Mouse (Mus musculus): ENCODE data around the gene Dnajc6. TPM values are rescaled to one million over a fixed set of nuclear protein-coding genes. Genes with fewer than 3 reads are reported as not detected.
A peak's percentile ranks its signal among the peaks of the same experiment; 100 is the strongest.

The Dnajc6 gene
- polyA plus RNA-seq, 1 experiment from 2014 or later, result 34.2 TPM

- H3K4me2 ChIP-seq, result peak overlapping the region; percentile 87
- H3K9me3 ChIP-seq, result no peaks in the 10 kb centered on the region
- 2% methylated on average over 30 of the region's 30 CpGs for WGBS
- H3K27me3 ChIP-seq, result no peaks in the 10 kb centered on the region
- H3K4me1 ChIP-seq (replicated peaks), result peaks cover 16% of the 10 kb centered on the region
- H3K4me3 ChIP-seq, result peak overlapping the region; percentile 52
- peak; percentile 71 for ATAC-seq (ENCODE audit: low read depth)
- no peaks in the 10 kb centered on the region for H3K36me3 ChIP-seq
- H3K27ac ChIP-seq (replicated peaks), result peak overlapping the region; percentile 76
- peak overlapping the region; percentile 76 for H3K9ac ChIP-seq
Measured at GRCm38 (mm10) chr4:101508851-101509577, 12.6 kb downstream of the Dnajc6 start.

DNA sequence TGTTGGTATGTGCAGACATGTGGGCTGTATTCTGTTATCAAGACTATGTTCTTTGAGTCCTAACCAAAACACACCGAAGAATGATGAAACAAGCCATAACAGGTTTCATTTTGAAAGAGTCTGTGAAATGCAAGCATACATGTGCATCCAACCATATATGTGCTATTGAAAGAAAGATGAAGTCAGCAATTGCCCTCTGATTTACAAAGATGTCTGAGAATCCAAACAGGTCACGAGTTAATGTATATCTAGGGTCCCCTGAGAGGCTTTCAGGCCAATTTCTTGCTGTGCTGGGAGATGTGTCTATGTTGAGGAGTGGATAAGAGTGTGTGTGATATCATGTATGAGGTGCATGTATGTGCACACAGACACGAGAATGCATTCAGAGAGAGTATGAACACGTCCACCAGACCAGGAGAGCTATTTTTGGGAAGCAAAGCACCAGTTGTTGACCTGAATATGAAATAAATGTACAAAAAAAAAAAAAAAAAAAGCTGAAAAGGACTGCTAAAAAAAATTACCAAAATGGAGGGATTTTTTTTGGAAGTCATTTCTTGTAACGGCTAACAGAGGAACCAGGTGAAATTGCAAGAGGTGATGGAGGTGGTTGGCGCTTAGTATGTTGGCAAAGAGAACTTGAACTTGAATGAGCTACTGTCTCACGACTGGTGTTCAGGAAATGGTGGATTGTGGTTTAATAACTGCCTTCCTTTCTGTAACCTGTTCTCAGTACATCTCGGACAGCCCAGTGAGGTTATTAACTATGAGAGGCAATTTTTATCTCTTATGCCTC is 13.9 kb downstream of the Dnajc6 start:
- no peak for ATAC-seq (ENCODE audit: low read depth)

GRCm38 (mm10) chr4:101510904-101511210 is 14.4 kb downstream of the Dnajc6 start:
- 77% methylated on average over 5 of the region's 5 CpGs for WGBS
- Histone ChIP-seq H3K4me1 (replicated peaks) (peaks cover 16% of the 10 kb centered on the region), H3K9ac (no peak overlapping the region), H3K27ac (replicated peaks) (no peak overlapping the region), H3K4me3 (no peak overlapping the region), H3K27me3 (no peaks in the 10 kb centered on the region), H3K36me3 (no peaks in the 10 kb centered on the region), H3K9me3 (no peaks in the 10 kb centered on the region), H3K4me2 (no peak overlapping the region)
- no peak for ATAC-seq (ENCODE audit: low read depth)

More for the DNA sequence above, 13.9 kb downstream of the Dnajc6 start:
- Histone ChIP-seq H3K27me3 (no peaks in the 10 kb centered on the region), H3K4me2 (peak overlapping the region; percentile 87), H3K9me3 (no peaks in the 10 kb centered on the region), H3K9ac (no peak overlapping the region), H3K36me3 (no peaks in the 10 kb centered on the region), H3K27ac (replicated peaks) (no peak overlapping the region), H3K4me1 (replicated peaks) (peaks cover 16% of the 10 kb centered on the region), H3K4me3 (peak overlapping the region; percentile 52; the same call in 1 of the 2 replicates)
- 84% methylated on average over 8 of the region's 8 CpGs for WGBS

GRCm38 (mm10) chr4:101511768-101512521 is 15.5 kb downstream of the Dnajc6 start:
- Histone ChIP-seq H3K36me3 (no peaks in the 10 kb centered on the region), H3K27ac (replicated peaks) (no peak overlapping the region), H3K9me3 (no peaks in the 10 kb centered on the region), H3K27me3 (no peaks in the 10 kb centered on the region), H3K4me2 (no peak overlapping the region), H3K9ac (no peak overlapping the region), H3K4me3 (no peak overlapping the region), H3K4me1 (replicated peaks) (peaks cover 16% of the 10 kb centered on the region)
- no peak for ATAC-seq (ENCODE audit: low read depth)
- 90% methylated on average over 5 of the region's 5 CpGs for WGBS

DNA sequence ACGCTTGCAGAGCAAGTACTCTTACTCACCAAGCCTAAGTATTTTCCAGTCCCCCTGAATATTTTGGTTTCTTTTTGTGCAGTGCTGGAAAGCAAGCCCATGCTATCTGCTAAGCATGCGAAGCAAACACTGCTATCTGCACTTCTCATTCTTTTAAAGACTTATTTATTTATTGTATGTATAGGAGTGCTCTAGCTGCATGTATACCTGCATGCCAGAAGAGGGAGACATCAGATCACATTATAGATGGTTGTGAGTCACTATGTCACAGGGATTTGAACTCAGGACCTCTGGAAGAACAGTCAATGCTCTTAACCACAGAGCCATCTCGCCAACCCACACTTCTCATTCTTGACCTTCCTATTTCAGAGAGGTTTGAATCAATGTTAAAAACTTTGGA is 16.8 kb downstream of the Dnajc6 start:
- Histone ChIP-seq H3K27me3 (no peaks in the 10 kb centered on the region), H3K4me3 (no peak overlapping the region), H3K9ac (no peak overlapping the region), H3K9me3 (no peaks in the 10 kb centered on the region), H3K4me1 (replicated peaks) (peaks cover 16% of the 10 kb centered on the region), H3K4me2 (no peak overlapping the region), H3K27ac (replicated peaks) (no peak overlapping the region), H3K36me3 (no peaks in the 10 kb centered on the region)
- 91% methylated on average over 3 of the region's 3 CpGs for WGBS
- ATAC-seq (ENCODE audit: low read depth), result no peak

GRCm38 (mm10) chr4:101515853-101516252 is 19.4 kb downstream of the Dnajc6 start:
- Histone ChIP-seq H3K9me3 (no peaks in the 10 kb centered on the region), H3K27ac (replicated peaks) (no peak overlapping the region), H3K4me2 (no peak overlapping the region), H3K4me3 (no peak overlapping the region), H3K36me3 (no peaks in the 10 kb centered on the region), H3K9ac (no peak overlapping the region), H3K27me3 (no peaks in the 10 kb centered on the region), H3K4me1 (replicated peaks) (no peaks in the 10 kb centered on the region; the same call in 1 of the 2 replicates)
- 94% methylated on average over 14 of the region's 14 CpGs for WGBS
- ATAC-seq (ENCODE audit: low read depth), result no peak

DNA sequence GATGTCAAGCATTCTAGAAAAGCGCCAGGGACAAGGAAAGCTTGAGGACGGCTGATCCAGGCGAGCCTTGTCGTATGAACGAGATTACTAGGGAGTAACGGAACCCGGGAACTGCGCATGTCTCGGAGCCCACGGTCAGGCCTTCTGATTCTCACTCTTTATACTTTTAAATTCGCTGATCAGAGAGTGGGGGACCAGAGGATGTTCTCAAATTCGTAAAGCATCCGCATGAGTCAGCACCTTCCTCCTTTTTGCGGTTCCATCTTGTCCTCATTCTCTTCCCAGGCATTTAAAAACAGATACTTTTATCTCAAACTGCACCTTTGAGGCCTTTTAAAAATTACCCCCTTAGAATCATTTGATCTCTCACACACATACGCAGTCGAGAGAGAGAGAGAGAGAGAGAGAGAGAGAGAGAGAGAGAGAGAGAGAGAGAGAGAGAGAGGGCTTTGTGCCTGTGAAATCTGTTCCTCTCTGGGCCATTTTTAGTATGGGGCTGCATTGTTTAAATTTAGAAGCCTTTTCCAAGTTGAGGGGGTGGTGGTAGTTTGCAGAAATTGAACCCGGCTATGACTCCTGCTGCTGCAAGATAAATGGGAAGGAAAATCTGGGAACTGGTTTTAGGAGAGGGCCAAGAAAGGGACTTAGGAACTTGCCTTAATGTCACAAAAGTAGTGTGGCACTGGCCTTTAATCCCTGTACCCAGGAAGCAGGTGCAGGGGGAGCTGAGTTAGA is 20.2 kb downstream of the Dnajc6 start:
- Histone ChIP-seq H3K36me3 (no peaks in the 10 kb centered on the region), H3K27me3 (no peaks in the 10 kb centered on the region), H3K27ac (replicated peaks) (no peak overlapping the region), H3K9me3 (no peaks in the 10 kb centered on the region), H3K4me2 (no peak overlapping the region), H3K9ac (no peak overlapping the region), H3K4me3 (no peak overlapping the region), H3K4me1 (replicated peaks) (no peaks in the 10 kb centered on the region; the same call in 1 of the 2 replicates)
- no peak for ATAC-seq (ENCODE audit: low read depth)
- WGBS, result 85% methylated on average over 17 of the region's 17 CpGs

DNA sequence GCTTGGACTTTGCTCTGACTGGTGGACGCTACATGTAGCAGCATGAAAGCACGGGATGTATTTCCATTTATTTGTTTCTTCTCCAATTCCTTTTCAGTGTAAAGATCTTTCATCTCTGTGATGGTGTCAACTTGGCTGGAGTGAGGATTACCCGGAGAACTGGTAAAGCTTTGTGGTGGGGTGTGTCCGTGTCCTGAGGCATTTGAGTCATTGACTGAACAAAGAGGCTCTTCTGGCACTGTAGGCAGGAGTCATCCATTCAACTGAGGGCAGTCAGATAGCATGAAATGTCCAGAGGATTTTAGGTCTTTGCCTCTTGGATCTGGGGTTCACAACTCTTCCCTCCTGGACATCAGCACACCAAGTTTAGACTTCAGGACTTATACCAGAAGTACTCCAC is 35.5 kb downstream of the Dnajc6 start:
- no peaks in the 10 kb centered on the region for H3K36me3 ChIP-seq
- H3K27ac ChIP-seq (replicated peaks), result no peak overlapping the region
- no peak overlapping the region for H3K9ac ChIP-seq
- H3K9me3 ChIP-seq, result peaks cover 10% of the 10 kb centered on the region
- H3K4me2 ChIP-seq, result no peak overlapping the region
- no peaks in the 10 kb centered on the region for H3K4me1 ChIP-seq (replicated peaks)
- H3K27me3 ChIP-seq, result no peaks in the 10 kb centered on the region
- WGBS, result 85% methylated on average over 4 of the region's 4 CpGs
- ATAC-seq (ENCODE audit: low read depth), result no peak
- H3K4me3 ChIP-seq, result no peak overlapping the region

DNA sequence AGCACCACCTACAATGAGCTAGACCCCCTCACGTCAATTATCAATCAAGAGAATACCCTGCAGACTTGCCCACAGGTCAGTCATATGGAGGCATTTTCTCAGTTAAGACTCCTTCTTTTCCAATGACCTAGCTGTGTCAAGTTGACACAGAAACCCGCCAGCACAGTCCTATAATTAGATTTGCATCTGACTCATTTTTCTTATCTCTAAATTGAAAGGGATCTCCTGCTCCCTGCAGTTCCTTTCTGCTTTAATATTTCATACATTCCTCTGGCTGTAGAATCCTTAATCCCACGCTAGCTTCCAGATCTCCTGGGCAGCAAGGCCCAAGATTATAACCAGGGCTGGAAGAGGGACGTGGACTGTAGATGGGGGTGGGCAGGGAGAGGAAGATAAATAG is 44.1 kb downstream of the Dnajc6 start:
- no peaks in the 10 kb centered on the region for H3K4me1 ChIP-seq (replicated peaks)
- H3K4me2 ChIP-seq, result no peak overlapping the region
- H3K9me3 ChIP-seq, result no peaks in the 10 kb centered on the region
- ATAC-seq (ENCODE audit: low read depth), result no peak
- no peak overlapping the region for H3K4me3 ChIP-seq
- H3K27ac ChIP-seq (replicated peaks), result no peak overlapping the region
- H3K27me3 ChIP-seq, result no peaks in the 10 kb centered on the region
- 77% methylated on average over 4 of the region's 4 CpGs for WGBS
- H3K9ac ChIP-seq, result no peak overlapping the region
- no peaks in the 10 kb centered on the region for H3K36me3 ChIP-seq

DNA sequence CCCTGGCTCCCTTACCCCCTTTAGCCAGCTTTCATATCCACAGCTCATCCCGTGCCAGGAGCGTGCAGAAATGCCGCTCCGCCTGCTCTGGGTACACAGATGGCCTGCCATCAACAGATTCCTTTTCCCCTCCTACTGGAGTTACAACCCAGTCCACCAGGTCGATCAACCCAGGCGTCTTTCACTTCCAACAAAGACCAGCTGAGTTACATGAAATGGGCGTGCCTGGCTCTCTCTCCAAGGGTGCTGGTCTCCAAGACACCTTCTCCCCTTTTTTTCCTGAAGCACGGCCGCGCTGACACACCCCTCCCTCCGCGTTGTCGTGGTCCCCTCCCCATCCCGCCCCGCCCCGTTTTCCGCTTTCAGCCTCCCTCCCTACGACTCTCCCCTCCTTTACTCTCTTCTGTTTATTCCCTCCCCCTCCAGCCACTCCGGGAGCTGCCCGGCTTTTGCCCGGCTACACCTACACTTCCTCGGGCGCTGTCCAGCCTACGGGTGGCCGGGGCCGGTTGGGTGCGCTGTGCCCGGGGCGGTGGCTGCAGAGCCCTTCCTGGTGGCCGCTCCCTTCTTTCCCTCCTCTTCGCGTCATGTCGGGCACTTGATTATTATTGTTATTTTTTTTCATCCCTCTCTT is 53.6 kb downstream of the Dnajc6 start:
- Histone ChIP-seq H3K4me2 (peak overlapping the region; percentile 74), H3K27me3 (no peaks in the 10 kb centered on the region; the same call in 1 of the 2 replicates), H3K27ac (replicated peaks) (peak overlapping the region; percentile 97), H3K4me1 (replicated peaks) (peaks cover 38% of the 10 kb centered on the region), H3K4me3 (peak overlapping the region; percentile 62), H3K36me3 (no peaks in the 10 kb centered on the region), H3K9ac (peak overlapping the region; percentile 89), H3K9me3 (no peaks in the 10 kb centered on the region)
- peak; percentile 84 for ATAC-seq (ENCODE audit: low read depth)
- WGBS, result under 1% methylated on average over 33 of the region's 33 CpGs

- Histone ChIP-seq H3K27me3 (no peaks in the 10 kb centered on the region; the same call in 1 of the 2 replicates), H3K9ac (peak overlapping the region; percentile 89), H3K27ac (replicated peaks) (peak overlapping the region; percentile 97), H3K36me3 (no peaks in the 10 kb centered on the region), H3K4me3 (peak overlapping the region; percentile 62), H3K4me2 (peak overlapping the region; percentile 74), H3K4me1 (replicated peaks) (peaks cover 38% of the 10 kb centered on the region), H3K9me3 (no peaks in the 10 kb centered on the region)
- peak; percentile 88 for ATAC-seq (ENCODE audit: low read depth)
- under 1% methylated on average over 33 of the region's 33 CpGs for WGBS
Measured at GRCm38 (mm10) chr4:101550671-101551161, 54.3 kb downstream of the Dnajc6 start.
